In genomic region chr4:133885991-133886501, GRCm38 (mm10) we compare ENCODE assay signal across 8 mouse cellular contexts. TPM values are rescaled to one million over a fixed set of nuclear protein-coding genes. Genes with fewer than 3 reads are reported as not detected.
A peak's percentile ranks its signal among the peaks of the same experiment; 100 is the strongest.
DNase-seq lines count a peak whose midpoint lies in the region; ATAC-seq lines count a peak whose summit lies in the region.

No protein-coding gene starts in this region.

- H3K4me3 ChIP-seq in forebrain, embryonic 13.5 days: no peak overlapping the region
- peak overlapping the region; percentile 90; the same call in 1 of the 2 replicates for H3K4me3 ChIP-seq in midbrain, embryonic 16.5 days (ENCODE audit: low read depth, low read length)

- no peaks in the 10 kb centered on the region for H3K9me3 ChIP-seq in forebrain, embryonic 13.5 days (replicated peaks)
- no peaks in the 10 kb centered on the region for H3K9me3 ChIP-seq in midbrain, embryonic 16.5 days (replicated peaks; ENCODE audit: control insufficient read depth, low read length, poor library complexity, severe bottlenecking)

- peaks cover 13% of the 10 kb centered on the region for H3K4me1 ChIP-seq in forebrain, embryonic 13.5 days
- peaks cover 10% of the 10 kb centered on the region for H3K4me1 ChIP-seq in midbrain, embryonic 16.5 days (ENCODE audit: control insufficient read depth, insufficient read depth, low read length)

- H3K4me2 ChIP-seq in forebrain, embryonic 13.5 days: peak overlapping the region; percentile 99
- H3K4me2 ChIP-seq in midbrain, embryonic 16.5 days (ENCODE audit: low read length): peak overlapping the region; percentile 92

- no peak overlapping the region for H3K27ac ChIP-seq in forebrain, embryonic 13.5 days
- H3K27ac ChIP-seq in midbrain, embryonic 16.5 days (ENCODE audit: low read length): no peak overlapping the region

- H3K9ac ChIP-seq in forebrain, embryonic 13.5 days: no peak overlapping the region; the same call in 1 of the 2 replicates
- H3K9ac ChIP-seq in midbrain, embryonic 16.5 days (ENCODE audit: low read depth, low read length): 0 out of 2 replicates have a peak overlapping the region, but pooled peaks have one; percentile 36

- peak; percentile 31 for DNase-seq in 3T3-L1 (ENCODE audit: low read depth, low spot score)
- DNase-seq in ES-CJ7 (ENCODE audit: low read depth, low spot score): peak; percentile 38
- peak; percentile 88 for DNase-seq in large intestine, adult 2 months (ENCODE audit: low read depth, low spot score)
- DNase-seq in right cerebral cortex, postnatal 25 days: no peak
- no peak for DNase-seq in left cerebral cortex, adult 8-10 months (ENCODE audit: low spot score in 2 of 2)
- no peak for DNase-seq in layer of hippocampus, adult 8-10 months (ENCODE audit: low spot score in 2 of 2)

- 14% methylated on average over 10 of the region's 10 CpGs for WGBS in forebrain, embryonic 13.5 days
- 17% methylated on average over 10 of the region's 10 CpGs for WGBS in large intestine, adult 2 months
- 28% methylated on average over 10 of the region's 10 CpGs for WGBS in midbrain, embryonic 16.5 days

- H3K27me3 ChIP-seq in forebrain, embryonic 13.5 days: peaks cover 9% of the 10 kb centered on the region; the same call in 1 of the 2 replicates
- H3K27me3 ChIP-seq in midbrain, embryonic 16.5 days (ENCODE audit: control insufficient read depth, insufficient read depth, low read depth, low read length): no peaks in the 10 kb centered on the region

- H3K36me3 ChIP-seq in forebrain, embryonic 13.5 days (ENCODE audit: poor library complexity, severe bottlenecking): no peaks in the 10 kb centered on the region
- H3K36me3 ChIP-seq in midbrain, embryonic 16.5 days (ENCODE audit: control insufficient read depth, insufficient read depth, low read length): no peaks in the 10 kb centered on the region

- ATAC-seq in forebrain, embryonic 13.5 days: no peak
- no peak for ATAC-seq in midbrain, embryonic 16.5 days

RNA-seq across cellular contexts. Expression of gene Rps6ka1, which starts 1.6 kb away (rescaled TPM):
- 14.5 and 15.2 TPM in 2 replicates for polyA plus RNA-seq in forebrain, embryonic 13.5 days (2015; fragmentation: Nextera tagmentation; extraction: Ambion mirVana)
- polyA plus RNA-seq in large intestine, adult 2 months (2012; rRNA removed): 149 and 190 TPM in 2 replicates
- 21.9 and 22.2 TPM in 2 replicates for polyA plus RNA-seq in midbrain, embryonic 16.5 days (2015; fragmentation: Nextera tagmentation; extraction: Ambion mirVana)
- total RNA-seq in left cerebral cortex, adult 8-10 months (2022): 10 to 100 TPM; 15.3 to 19.2 (median 17.7) TPM
- total RNA-seq in layer of hippocampus, adult 8-10 months (2022): 10 to 100 TPM; 12.6 to 27.6 (median 19.4) TPM

Comparison
In these comparisons a context has a peak if more than half of its experiments do, and no peak if none do; other contexts are left out.
1. DNase-seq: peak in 3T3-L1 (single experiment), ES-CJ7 (single experiment) and large intestine, adult 2 months (single experiment); none in right cerebral cortex, postnatal 25 days (single experiment), left cerebral cortex, adult 8-10 months (0 of 2) and layer of hippocampus, adult 8-10 months (0 of 2).